Mouse (Mus musculus) lung, embryonic 15.5 days (tissue): ENCODE measurements around the gene Ubac2. TPM values are rescaled to one million over a fixed set of nuclear protein-coding genes. Genes with fewer than 3 reads are reported as not detected.
"Not testable (repeated sequence)": the region's sequence is repeated elsewhere in the genome, so short reads cannot be mapped to it uniquely, and the experiment has no call there.

Experiments
- ATAC-seq: fragments of 200-750 bp; cut with Nextera tagmentation; 2 replicates; pipeline ENCODE4 v1.8.0; 2017; ENCODE audit warnings: moderate number of reproducible peaks, borderline replicate concordance; ENCODE audit not compliant: low FRiP score, low TSS enrichment; ENCODE audit errors: extremely low read depth
- H3K27ac ChIP-seq: fragments of 300-500 bp; sonication (generic); 2 replicates; pipeline ENCODE4 v1.5.1; 2015; ENCODE audit warnings: moderate library complexity, mild to moderate bottlenecking, inconsistent platforms
- H3K27me3 ChIP-seq: fragments of 300-500 bp; sonication (generic); 2 replicates; pipeline ENCODE4 v1.6.1; 2015; ENCODE audit warnings: inconsistent platforms
- H3K36me3 ChIP-seq: fragments of 300-500 bp; sonication (generic); 2 replicates; pipeline ENCODE4 v1.6.1; 2015; ENCODE audit warnings: inconsistent platforms
- H3K4me1 ChIP-seq: fragments of 300-500 bp; sonication (generic); 2 replicates; pipeline ENCODE4 v1.6.1; 2015; ENCODE audit warnings: inconsistent platforms
- H3K4me2 ChIP-seq: fragments of 300-500 bp; sonication (generic); 2 replicates; pipeline ENCODE4 v1.6.1; 2015; ENCODE audit warnings: inconsistent platforms, mild to moderate bottlenecking, moderate library complexity
- H3K4me3 ChIP-seq: fragments of 300-500 bp; sonication (generic); 2 replicates; pipeline ENCODE4 v1.5.1; 2015; ENCODE audit warnings: mild to moderate bottlenecking, inconsistent platforms
- H3K9ac ChIP-seq: fragments of 300-500 bp; sonication (generic); 2 replicates; pipeline ENCODE4 v1.6.1; 2015; ENCODE audit warnings: inconsistent platforms
- H3K9me3 ChIP-seq: fragments of 300-500 bp; sonication (generic); 2 replicates; pipeline ENCODE4 v1.6.1; 2016; ENCODE audit warnings: inconsistent platforms
- WGBS: fragments of 180-500 bp; shearing (Covaris S2); methylation state at CpG from one replicate; pipeline ENCODE4 v1.1.7; 2015; 5-methylcytosine and 5-hydroxymethylcytosine counted together
- polyA plus RNA-seq: library from polyadenylated mRNA; unstranded; fragments of >200 nt; fragmentation: Nextera tagmentation; extraction: Ambion mirVana; gene quantifications from 2 replicates; pipeline ENCODE4 v1.2.1, GENCODE M21; 2015

Ubac2 gene
- polyA plus RNA-seq, 1 experiment from 2014 or later = 60.4 TPM

DNA sequence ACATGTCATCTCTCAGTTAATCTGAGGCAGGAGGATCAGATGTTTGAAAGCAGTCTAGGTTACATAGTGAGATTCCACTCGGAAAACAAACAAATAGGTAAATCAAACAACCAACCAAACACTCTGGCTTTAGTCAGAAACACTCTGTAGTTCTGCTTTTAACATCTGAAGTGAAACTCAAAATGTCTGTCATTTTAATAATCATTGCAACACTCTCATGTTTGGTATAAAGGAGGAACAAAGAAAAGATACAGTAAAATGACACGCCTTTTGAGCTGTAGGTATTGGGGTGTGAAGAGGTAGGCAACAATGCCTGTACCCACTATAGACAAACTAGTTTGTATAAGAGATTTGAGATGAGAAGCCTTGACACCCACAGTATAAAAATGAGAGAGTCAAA, 5.2 kb upstream of the Ubac2 start:
- no peak overlapping the region for H3K4me3 ChIP-seq
- H3K27me3 ChIP-seq = no peaks in the 10 kb centered on the region
- no peak overlapping the region for H3K27ac ChIP-seq
- no peak overlapping the region for H3K4me2 ChIP-seq
- H3K9ac ChIP-seq = no peak overlapping the region
- no peaks in the 10 kb centered on the region for H3K36me3 ChIP-seq
- H3K4me1 ChIP-seq = no peaks in the 10 kb centered on the region
- no peak for ATAC-seq
- 63% methylated on average over 2 of the region's 2 CpGs for WGBS
- no peaks in the 10 kb centered on the region for H3K9me3 ChIP-seq

DNA sequence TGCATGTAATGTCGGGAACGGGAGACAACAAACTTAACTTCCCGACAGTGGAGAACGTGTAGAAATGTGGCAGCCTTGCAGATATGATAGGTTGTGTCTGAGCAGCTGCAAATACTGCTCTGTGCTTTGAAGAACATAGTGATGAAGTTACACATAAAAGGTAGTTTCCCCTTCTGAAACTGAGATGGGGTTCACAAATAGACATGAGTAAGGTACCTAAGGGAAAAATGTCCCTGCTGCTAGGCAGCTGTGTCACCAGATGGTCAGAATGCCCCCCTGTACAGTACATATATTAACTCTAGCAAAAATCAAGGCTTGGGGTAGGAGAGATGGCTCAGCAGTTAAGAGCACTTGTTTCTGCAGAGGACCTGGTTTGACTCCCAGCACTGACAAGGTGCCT, 4.8 kb upstream of the Ubac2 start:
- Histone ChIP-seq H3K4me3 (no peak overlapping the region), H3K9me3 (no peaks in the 10 kb centered on the region), H3K4me2 (no peak overlapping the region), H3K27ac (no peak overlapping the region), H3K9ac (no peak overlapping the region), H3K36me3 (no peaks in the 10 kb centered on the region), H3K27me3 (no peaks in the 10 kb centered on the region), H3K4me1 (no peaks in the 10 kb centered on the region)
- 73% methylated on average over 4 of the region's 4 CpGs for WGBS
- ATAC-seq = no peak

DNA sequence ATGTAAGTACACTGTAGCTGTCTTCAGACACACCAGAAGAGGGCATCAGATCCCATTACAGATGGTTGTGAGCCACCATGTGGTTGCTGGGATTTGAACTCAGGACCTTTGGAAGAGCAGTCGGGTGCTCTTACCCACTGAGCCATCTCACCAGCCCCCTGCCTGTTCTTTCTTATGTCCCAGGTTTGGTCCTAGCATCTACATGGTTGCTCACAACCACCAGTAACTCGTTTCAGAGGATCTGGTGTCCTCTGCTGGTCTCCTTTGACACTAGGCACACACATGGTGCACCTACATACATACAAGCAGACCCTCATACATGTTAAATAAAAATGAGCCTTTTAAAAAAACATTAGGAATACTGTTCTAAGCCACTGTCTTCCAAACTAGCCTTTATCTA, 2.2 kb upstream of the Ubac2 start:
- not testable (repeated sequence) for H3K27me3 ChIP-seq, H3K4me2 ChIP-seq, H3K27ac ChIP-seq, H3K36me3 ChIP-seq, H3K4me3 ChIP-seq, H3K9me3 ChIP-seq, H3K9ac ChIP-seq, ATAC-seq
- WGBS = 49% methylated on average over 2 of the region's 2 CpGs
- H3K4me1 ChIP-seq = peaks cover 11% of the 10 kb centered on the region

DNA sequence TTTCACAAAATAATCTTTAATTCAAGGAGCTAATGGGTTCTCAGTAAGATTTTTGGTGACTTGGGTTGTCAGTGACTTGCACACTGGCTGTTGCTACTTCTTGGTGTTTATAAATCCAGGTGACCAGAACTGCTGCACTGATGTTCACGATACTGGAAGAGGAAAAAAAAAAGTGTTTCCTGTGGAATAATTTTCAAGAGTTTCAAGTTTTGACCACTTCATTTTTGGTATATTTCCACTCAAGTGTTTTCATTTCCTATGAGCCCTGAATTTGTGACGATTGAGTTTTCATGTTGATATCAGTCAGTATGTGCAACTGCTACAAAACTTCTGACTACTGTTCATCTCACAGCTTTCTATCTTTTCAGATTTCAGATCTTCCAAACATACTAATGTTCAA, 1.6 kb upstream of the Ubac2 start:
- ATAC-seq = no peak
- no peaks in the 10 kb centered on the region for H3K9me3 ChIP-seq
- 68% methylated on average over 2 of the region's 2 CpGs for WGBS
- H3K9ac ChIP-seq = no peak overlapping the region
- no peak overlapping the region for H3K4me2 ChIP-seq
- H3K4me1 ChIP-seq = peaks cover 11% of the 10 kb centered on the region
- H3K27ac ChIP-seq = no peak overlapping the region
- no peak overlapping the region for H3K4me3 ChIP-seq
- H3K36me3 ChIP-seq = no peaks in the 10 kb centered on the region
- H3K27me3 ChIP-seq = no peaks in the 10 kb centered on the region

DNA sequence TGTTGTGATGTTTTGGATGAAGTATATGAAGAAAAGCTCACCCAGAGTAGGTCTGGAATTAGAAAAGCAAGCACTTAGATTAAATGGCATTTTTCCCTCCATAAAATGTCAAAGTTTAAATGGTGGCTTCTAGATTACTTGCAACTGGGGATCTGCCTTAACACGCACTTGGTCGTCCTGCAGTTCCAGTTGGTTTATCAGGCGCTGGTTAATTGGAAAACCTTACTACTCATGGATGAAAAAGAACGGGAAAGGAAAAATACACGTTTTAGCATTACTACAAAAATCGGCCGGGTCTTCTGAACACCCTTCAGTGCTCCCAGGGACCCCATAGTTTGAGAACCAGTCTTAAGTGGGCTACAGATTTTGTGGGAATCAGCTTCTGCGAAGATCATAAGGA, 780 bp upstream of the Ubac2 start:
- Histone ChIP-seq H3K4me3 (peak overlapping the region; percentile 96), H3K4me1 (peaks cover 11% of the 10 kb centered on the region), H3K4me2 (peak overlapping the region; percentile 90), H3K27me3 (no peaks in the 10 kb centered on the region), H3K36me3 (no peaks in the 10 kb centered on the region), H3K9ac (peak overlapping the region; percentile 97), H3K9me3 (no peaks in the 10 kb centered on the region), H3K27ac (peak overlapping the region; percentile 96; the same call in 1 of the 2 replicates)
- 30% methylated on average over 8 of the region's 8 CpGs for WGBS
- no peak for ATAC-seq

DNA sequence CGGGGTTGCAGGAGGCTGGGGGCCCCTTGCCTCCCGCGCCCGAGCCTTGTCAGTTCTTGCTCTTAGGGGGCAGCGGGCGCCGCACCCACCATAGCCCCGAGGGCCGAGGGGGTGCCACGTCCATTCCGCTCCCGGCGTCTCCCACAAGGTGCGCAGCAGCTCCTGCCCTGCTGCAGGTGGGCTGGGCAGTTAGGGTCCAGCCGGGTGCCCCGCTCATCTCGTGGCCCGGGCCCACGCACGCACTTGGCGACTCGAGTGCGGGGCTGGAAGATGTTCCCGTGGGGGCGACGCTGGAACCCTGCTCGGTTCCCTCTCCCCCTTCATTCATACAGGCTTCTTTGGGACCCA, 413 bp downstream of the Ubac2 start:
- Histone ChIP-seq H3K36me3 (no peaks in the 10 kb centered on the region), H3K27me3 (no peaks in the 10 kb centered on the region), H3K4me2 (peak overlapping the region; percentile 90), H3K4me3 (peak overlapping the region; percentile 96), H3K27ac (peak overlapping the region; percentile 96), H3K9me3 (no peaks in the 10 kb centered on the region), H3K9ac (peak overlapping the region; percentile 97), H3K4me1 (peaks cover 22% of the 10 kb centered on the region)
- no peak; the same call in 1 of the 2 replicates for ATAC-seq
- WGBS = under 1% methylated on average over 27 of the region's 27 CpGs

DNA sequence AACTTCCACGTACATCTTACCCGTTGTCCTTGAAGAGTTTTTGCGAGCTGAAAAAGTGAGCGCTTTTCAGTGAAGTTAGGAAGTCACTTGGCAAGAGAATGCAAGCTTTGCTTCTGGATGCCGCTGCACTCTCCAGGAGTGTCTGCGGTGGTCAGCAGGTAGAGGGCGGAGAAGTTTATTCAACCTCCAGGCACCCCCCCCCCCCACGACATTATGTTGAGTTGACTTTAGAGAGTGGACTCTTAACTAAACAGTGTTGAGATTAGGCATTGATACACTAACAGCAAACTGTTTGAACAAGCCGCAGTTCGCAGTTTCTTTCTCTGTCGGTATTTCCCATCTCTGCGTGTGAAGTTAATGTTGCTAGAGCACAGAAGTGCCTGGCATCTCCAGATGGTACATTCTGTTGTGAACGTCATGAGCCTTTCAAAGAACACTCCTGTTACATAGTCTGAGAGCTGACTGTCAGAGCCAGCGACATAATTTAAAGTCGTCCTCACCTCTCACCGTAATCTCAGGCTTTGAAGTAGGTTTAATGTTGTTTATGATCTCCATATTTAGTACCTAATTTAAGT, 933 bp downstream of the Ubac2 start:
- no peak for ATAC-seq
- WGBS = 5% methylated on average over 16 of the region's 16 CpGs
- H3K27ac ChIP-seq = peak overlapping the region; percentile 96
- no peaks in the 10 kb centered on the region for H3K9me3 ChIP-seq
- H3K4me3 ChIP-seq = peak overlapping the region; percentile 96
- peak overlapping the region; percentile 90 for H3K4me2 ChIP-seq
- peak overlapping the region; percentile 97 for H3K9ac ChIP-seq
- H3K4me1 ChIP-seq = peaks cover 27% of the 10 kb centered on the region
- no peaks in the 10 kb centered on the region for H3K36me3 ChIP-seq
- no peaks in the 10 kb centered on the region for H3K27me3 ChIP-seq

DNA sequence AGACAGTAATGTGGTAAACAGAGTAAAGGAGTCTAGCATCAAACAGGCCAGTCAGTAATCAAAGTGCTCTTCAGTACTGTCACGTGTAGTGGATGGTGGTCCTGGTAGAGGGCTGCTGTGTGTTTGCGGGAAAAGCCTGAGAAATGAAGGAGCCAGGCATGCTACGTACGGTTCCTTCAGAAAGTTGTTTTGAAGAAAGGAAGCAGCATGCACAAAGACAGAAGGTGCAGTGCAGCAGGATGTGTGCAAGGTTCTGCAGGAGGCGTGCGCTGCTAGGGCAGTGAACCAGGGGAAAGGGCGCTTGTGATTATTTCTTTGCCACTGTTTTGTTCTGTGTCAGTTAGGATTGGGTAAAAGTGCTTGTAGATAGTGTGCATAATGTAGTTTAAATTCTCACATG, 2.8 kb downstream of the Ubac2 start:
- Histone ChIP-seq H3K27ac (no peak overlapping the region), H3K9ac (no peak overlapping the region), H3K4me3 (no peak overlapping the region), H3K36me3 (no peaks in the 10 kb centered on the region), H3K4me2 (no peak overlapping the region), H3K4me1 (peaks cover 29% of the 10 kb centered on the region), H3K27me3 (no peaks in the 10 kb centered on the region), H3K9me3 (no peaks in the 10 kb centered on the region)
- 82% methylated on average over 7 of the region's 7 CpGs for WGBS
- no peak for ATAC-seq

DNA sequence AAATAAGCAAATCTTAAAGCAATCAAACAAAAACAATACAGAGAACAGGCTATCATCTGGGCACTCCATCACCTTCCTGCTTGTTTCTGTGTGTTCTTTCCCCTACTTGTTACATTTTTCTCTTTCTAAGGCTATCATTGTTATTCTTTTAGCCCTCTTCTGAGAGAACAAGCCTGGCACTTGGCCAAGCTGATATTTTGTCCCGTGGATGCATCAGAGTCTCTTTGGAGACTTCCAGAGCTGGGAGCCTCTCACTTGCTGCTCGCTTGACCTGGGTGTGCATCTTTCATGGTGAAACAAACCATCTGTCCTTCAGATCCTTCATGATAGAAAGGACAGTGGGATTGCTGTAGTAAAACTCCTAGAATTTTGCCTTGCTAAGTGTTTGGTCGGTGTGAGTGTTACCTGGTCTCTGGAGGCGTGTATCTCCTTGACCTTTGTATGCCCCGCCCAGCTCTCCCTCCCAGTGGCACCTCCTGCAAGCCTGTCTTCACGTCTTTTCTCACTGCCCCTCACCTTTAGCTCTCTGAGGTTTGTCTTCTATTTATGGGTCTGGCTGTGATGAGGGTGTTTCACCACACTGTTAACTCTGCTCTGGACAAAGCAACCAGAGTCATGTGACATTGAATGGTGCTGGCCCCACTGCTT, 5.9 kb downstream of the Ubac2 start:
- Histone ChIP-seq H3K9ac (no peak overlapping the region), H3K9me3 (no peaks in the 10 kb centered on the region), H3K4me2 (no peak overlapping the region), H3K4me3 (no peak overlapping the region), H3K27me3 (no peaks in the 10 kb centered on the region), H3K4me1 (peaks cover 28% of the 10 kb centered on the region), H3K36me3 (no peaks in the 10 kb centered on the region), H3K27ac (no peak overlapping the region)
- 36% methylated on average over 6 of the region's 6 CpGs for WGBS
- ATAC-seq = no peak

DNA sequence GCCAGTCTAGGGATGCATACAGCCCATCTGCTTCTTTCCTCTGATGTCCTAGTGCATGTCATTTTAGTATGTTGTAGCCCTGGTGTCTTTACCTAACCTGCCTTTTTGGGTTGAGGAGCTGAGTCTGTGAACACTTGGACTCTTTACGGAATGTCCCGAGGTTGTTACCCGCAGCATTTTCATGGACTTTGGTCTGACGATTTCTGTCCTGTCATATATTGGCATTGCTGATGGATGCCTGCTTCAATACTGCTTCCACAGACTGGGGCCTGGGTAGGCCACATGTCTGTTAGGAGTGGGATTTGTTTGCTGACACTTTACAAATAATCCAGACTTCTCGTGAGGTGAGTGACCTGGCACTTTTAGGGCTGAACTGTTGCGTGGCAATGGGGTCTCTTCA, 15.3 kb downstream of the Ubac2 start:
- no peak for ATAC-seq
- 61% methylated on average over 6 of the region's 6 CpGs for WGBS
- 0 out of 2 replicates have a peak, but pooled peaks cover 7% of the 10 kb centered on the region for H3K36me3 ChIP-seq
- H3K4me3 ChIP-seq = no peak overlapping the region
- H3K27me3 ChIP-seq = no peaks in the 10 kb centered on the region
- no peak overlapping the region for H3K9ac ChIP-seq
- no peaks in the 10 kb centered on the region for H3K4me1 ChIP-seq
- H3K9me3 ChIP-seq = no peaks in the 10 kb centered on the region
- H3K4me2 ChIP-seq = no peak overlapping the region
- H3K27ac ChIP-seq = no peak overlapping the region

DNA sequence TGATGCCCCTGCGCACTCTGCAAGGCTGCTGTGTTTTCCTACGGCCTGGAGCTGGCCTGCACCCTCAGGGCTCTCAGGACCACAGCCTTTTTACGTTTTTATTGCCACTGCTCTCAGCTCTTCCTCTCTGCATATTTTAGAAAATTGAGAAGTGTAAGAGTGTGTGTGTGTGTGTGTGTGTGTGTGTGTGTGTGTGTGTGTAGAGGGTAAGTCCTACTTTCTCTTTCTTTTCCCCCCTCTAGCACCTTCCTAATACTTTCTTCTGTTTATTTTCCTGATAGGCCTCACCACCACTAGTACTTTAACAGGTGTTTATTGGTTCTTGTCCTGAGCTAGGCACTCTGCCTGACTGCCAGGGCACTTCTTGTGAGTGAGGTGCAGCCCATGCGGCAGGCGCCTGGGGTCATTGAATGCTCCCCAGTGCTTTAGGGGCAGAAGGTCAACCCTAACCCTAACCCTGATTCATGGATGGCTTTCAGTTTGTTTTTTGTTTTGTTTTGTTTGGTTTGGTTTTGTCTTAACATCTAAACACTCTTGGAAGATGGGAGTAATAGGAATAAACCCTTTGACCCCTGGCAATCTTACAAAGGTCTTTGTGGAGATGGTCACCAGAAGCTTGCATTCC, 16.2 kb downstream of the Ubac2 start:
- no peaks in the 10 kb centered on the region for H3K4me1 ChIP-seq
- no peaks in the 10 kb centered on the region for H3K9me3 ChIP-seq
- H3K27ac ChIP-seq = no peak overlapping the region
- H3K4me2 ChIP-seq = no peak overlapping the region
- H3K27me3 ChIP-seq = no peaks in the 10 kb centered on the region
- WGBS = 59% methylated on average over 5 of the region's 5 CpGs
- H3K9ac ChIP-seq = no peak overlapping the region
- no peak overlapping the region for H3K4me3 ChIP-seq
- ATAC-seq = no peak
- 0 out of 2 replicates have a peak, but pooled peaks cover 7% of the 10 kb centered on the region for H3K36me3 ChIP-seq

DNA sequence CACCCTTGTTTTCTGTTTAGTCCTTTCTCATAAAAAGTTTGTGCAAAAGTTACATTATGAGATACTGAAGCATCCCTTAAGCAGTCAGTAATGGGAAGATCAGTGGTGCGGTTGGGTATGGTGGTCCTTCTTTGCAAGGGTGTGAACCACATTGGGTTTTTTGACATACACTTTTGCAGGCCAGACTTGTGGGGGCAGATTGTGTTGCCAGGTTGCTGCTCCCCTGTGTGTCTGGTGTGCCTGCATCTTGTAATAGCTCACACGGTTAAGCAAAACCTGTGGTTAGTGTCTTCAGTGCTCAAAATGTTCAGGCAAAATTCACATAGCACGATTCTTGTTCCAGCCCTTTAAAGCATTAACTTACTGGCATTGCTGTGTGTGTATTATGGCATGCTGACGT, 16.9 kb downstream of the Ubac2 start:
- no peaks in the 10 kb centered on the region for H3K27me3 ChIP-seq
- H3K36me3 ChIP-seq = 0 out of 2 replicates have a peak, but pooled peaks cover 7% of the 10 kb centered on the region
- no peak overlapping the region for H3K4me3 ChIP-seq
- no peak overlapping the region for H3K9ac ChIP-seq
- H3K4me1 ChIP-seq = no peaks in the 10 kb centered on the region
- H3K9me3 ChIP-seq = no peaks in the 10 kb centered on the region
- ATAC-seq = no peak
- H3K4me2 ChIP-seq = no peak overlapping the region
- H3K27ac ChIP-seq = no peak overlapping the region
- WGBS = 83% methylated on average over 4 of the region's 4 CpGs
